Mouse (Mus musculus) cerebellum, adult 2 months (tissue): ENCODE measurements at regions not wholly inside any gene's neighbourhood (a gene's known extent, or its start where the extent isn't known, plus 50 kb on each side); places are given as distances from the start of the nearest gene placed in this dataset.

Experiments used
- CTCF ChIP-seq: fragments of 200-500 bp; IDR thresholded peaks from 2 replicates; pipeline ENCODE4 v1.5.1; 2011; ENCODE audit warnings: low read depth, mild to moderate bottlenecking, control low read depth, low read length, moderate library complexity, borderline replicate concordance; ENCODE audit not compliant: insufficient read depth
- POLR2A ChIP-seq: fragments of 200-500 bp; IDR thresholded peaks from 2 replicates; pipeline ENCODE4 v1.6.1; 2011; ENCODE audit warnings: low read length, control low read depth, borderline replicate concordance; ENCODE audit not compliant: insufficient read depth

DNA sequence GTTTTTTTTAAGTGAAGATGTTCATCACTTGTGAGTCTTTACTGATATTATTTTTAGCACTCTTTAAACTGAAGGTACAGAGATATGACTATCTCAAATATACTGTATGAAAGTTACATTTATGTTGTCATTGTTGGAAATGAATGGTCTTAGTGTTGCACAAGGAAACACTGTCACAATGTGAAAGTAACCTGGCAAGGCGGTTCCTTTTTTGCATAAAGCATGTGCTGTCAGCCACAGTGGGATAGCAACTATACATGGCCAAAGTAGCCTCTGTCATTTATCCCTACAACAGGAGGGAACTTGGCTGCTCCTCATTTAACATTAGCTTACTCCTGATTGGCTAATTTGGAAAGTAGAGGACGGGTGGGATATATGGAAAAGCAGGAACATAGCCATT, 94.3 kb downstream of the Gm5447 start:
- no peak for TF ChIP-seq CTCF
- no peak for TF ChIP-seq POLR2A
